Mouse (Mus musculus) frontal cortex, postnatal 25 days (tissue): ENCODE data around the gene Serpina9.

Experiments
- DNase-seq, 2 experiments: peaks; one replicate each; pipeline ENCODE4 v3.0.0; 2022; ENCODE audit warnings: low spot score in 2 of 2

Serpina9 gene

DNA sequence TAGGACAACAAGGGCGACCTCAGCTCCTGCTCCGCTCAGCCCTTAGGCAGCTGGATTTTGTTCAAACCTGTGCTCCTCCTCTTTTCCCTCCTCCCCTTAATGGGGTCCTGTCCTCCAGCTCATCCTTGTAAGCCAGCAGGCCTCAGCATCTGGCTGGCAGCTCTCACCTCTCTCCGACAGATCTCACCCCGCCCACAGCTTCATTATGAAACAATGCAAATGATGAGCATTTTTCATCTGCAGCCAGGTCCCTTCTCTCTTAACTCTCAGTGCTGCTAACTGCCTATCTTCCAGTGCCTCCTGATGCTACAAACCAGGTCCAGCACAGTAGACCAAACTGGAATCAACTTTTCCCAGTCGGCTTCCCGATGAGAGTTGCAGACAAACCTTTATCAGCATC lies at the start of gene Serpina9:
Gene Serpina9 (minus strand): TSS at position 136 of the 400 bp plus-strand sequence.
- DNase-seq = no peak

DNA sequence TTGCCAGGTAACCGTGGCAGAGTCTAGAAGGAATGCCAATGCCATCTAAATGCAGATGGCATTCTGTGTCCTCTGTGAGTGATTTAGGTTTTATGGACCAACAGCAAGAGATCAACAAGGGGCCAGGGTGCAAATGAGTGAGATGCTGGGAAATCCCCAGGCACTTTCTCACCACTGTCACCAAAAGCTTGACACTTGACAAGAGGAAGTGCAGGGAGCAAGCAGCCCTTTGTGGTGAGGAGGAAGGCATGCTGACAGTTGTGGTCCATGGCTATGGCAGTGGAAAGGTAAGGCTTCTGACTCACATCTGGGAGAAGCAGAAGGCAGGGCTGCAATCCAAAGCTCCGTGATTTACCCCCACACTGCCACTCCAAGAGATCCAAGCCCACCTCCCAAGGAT lies 48.3 kb upstream of the Serpina9 start:
- no peak for DNase-seq

DNA sequence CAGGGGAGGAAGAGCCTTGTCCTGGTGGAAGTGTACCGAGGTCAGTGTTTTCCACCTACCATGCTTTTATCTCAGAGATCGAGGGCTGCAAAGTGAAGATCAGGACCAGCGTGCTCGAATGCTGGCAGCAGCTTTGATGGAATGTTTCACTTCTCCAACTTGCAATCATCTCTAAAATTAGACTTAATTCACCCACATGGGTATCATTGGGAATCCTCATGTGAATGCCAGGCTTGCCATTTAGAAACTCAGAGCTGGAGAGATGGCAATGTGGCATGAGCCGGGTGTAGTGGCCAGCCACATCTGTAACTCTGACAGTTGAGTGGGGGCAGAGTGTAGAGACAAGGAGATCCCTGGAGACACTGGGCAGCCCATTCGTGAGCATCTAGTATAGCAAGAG lies 46.6 kb upstream of the Serpina9 start:
- DNase-seq = no peak

DNA sequence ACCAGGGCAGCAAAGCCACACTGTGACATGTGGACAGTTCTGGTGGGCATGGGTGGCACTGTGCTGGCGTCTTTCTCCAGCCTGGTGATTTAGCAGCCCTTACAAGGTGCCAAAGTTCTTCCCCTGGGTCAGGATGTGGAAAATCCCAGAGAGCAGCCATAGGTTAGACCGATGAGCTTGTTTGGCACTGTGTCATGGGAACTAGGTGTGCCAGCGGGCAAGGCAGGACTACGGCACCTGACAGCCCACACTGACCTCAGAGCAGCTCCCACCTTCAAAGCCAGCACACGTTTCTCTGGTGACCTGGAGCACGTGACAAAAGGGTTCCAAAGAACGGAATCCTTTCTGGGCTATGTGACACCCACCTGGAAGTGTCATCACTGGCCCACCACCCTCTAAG lies 44.0 kb upstream of the Serpina9 start:
- DNase-seq = no peak

- DNase-seq = peak; percentile 42 to 50
Observed at GRCm38 (mm10) chr12:104057050-104057449, 43.5 kb upstream of the Serpina9 start.

GRCm38 (mm10) chr12:104055755-104056154 lies 42.2 kb upstream of the Serpina9 start:
- DNase-seq = no peak

- no peak for DNase-seq
Observed at GRCm38 (mm10) chr12:104053995-104054394, 40.4 kb upstream of the Serpina9 start.

GRCm38 (mm10) chr12:104045713-104046112 lies 32.2 kb upstream of the Serpina9 start:
- no peak for DNase-seq

DNA sequence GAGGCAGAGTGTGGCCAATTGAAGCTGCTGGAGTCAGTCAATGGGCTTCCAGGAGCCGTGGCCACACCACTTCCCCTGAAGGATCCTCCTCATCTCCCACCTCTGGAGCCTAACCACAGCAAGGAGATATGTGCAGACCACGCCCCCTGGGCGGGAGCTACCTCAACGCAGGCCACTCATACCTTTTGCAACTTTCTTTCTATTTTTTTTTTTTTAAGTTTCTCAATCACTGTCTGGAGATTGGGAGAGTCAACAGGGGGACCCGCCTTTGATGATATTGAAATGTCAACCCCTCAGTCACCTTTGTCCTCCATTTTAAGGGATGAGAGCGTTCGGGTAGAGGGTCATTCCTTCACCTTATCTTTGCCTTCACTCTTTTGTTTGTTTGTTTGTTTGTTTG lies 30.8 kb upstream of the Serpina9 start, which contains the start of gene Serpina12:
Gene Serpina12 (minus strand): TSS at position 101 of the 400 bp plus-strand sequence.
- no peak for DNase-seq

- no peak for DNase-seq
Observed at GRCm38 (mm10) chr12:104042753-104043152, 29.2 kb upstream of the Serpina9 start.

DNA sequence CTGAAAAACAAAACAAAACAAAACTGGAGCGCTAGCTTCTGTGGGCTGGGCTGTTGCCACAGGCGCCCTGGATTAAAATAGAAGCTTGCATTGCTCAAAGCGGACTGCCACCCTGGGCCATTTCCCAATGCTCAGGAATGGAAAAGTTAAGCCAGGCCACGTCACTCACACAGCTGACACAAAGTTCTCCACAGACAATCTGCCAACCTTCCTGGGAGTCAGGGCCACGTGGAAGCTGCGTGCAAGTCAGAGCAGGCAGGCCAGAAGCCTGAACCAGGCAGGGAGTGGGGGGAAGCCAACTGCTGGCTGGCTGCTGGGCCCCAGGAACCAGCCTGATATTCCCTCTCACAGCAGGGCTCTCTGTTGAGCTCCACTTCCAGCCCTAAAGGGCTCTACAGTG lies 27.8 kb upstream of the Serpina9 start:
- DNase-seq = no peak

DNA sequence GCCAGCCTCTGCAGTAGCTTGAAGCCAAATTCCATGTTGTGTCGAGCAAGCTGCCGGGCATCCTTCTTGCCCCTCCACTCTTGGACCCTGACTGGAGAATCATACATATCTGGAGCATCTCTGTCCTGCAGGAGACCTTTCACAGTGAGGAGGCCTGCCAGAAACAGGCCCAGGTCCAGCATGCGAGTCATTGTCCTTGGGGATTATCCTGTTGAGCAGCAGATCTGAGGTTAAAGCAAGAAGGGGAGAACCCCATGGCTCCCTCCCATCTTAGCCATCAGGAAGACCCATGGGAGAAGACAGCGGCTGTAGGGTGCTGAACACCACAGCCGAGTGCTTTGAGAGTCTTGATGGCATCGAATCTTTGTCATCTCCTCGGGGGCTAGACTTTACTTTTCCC lies 24.6 kb upstream of the Serpina9 start:
- no peak for DNase-seq

- DNase-seq = no peak
Observed at GRCm38 (mm10) chr12:104033752-104034151, 20.2 kb upstream of the Serpina9 start.

DNA sequence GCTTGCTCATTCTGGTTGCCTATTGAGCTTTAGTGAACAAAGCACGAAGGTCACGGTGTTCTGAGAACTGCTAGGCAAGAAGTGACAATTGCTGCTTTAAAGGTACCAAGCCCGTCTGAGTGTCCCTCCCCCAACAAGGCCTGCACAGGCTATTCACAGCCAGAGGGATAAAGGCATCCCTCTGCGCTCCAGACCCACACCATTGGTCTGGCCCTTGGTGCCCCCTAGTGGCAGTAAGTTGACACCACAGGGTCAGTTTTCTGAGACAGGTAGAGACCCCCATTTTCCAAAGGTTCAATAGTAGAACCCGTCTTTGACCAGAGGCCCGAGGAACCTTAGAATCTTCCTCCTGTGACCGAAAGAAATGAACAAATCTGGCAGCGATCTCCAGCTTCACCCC lies 16.4 kb upstream of the Serpina9 start:
- no peak for DNase-seq

- DNase-seq = no peak
Observed at GRCm38 (mm10) chr12:104015280-104015679, 1.7 kb upstream of the Serpina9 start.

DNA sequence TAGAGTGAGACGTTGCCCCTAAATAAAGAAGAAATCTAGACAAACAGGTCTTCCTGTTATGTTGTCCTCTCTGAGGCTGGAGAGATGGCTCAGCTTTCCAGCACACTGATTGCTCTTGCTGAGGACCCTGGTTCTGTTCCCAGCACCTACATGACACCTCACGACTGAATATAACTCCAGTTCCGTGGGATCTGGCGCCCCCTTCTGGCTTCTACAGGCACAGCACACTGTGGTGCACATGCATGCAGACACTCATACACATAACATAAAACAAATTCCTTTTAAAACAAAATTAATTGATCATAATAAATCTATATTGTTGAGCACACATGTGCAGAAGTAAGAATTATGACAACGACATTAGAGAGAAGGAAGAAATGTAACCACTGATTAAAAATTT lies 8.9 kb downstream of the Serpina9 start:
- DNase-seq = no peak

GRCm38 (mm10) chr12:104003238-104003612 lies 10.3 kb downstream of the Serpina9 start:
- no peak for DNase-seq

DNA sequence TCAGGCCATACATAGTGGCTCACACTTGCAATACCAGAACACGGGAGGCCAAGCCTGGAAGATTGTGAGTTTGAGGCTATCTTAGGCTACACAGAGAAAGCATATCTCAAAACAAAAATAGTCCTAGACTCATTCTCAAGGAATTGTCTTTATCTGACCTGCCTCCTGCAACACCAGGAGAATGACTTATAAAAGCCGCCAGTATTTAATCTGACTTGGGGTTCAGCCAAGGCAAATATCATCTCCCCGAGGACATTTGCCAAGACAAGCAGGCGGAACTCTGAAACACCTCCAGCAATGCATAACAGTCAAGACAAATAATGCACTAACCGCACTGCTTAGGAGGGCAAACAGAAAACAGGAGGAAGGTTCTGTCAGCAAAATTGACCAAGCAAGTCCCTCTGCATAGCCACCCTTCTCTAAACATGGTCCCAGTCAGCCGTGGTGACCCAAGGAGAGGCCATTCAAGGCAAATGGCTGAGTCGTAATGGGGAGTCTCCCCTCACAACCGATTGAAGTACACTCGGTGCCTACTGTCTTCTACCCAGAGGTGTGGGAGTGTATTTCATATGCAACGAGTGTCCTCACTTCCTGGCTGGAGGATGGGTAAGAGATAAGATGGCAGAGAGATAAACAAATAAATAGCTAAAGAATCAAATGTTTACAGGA lies 10.9 kb downstream of the Serpina9 start:
- DNase-seq = no peak

DNA sequence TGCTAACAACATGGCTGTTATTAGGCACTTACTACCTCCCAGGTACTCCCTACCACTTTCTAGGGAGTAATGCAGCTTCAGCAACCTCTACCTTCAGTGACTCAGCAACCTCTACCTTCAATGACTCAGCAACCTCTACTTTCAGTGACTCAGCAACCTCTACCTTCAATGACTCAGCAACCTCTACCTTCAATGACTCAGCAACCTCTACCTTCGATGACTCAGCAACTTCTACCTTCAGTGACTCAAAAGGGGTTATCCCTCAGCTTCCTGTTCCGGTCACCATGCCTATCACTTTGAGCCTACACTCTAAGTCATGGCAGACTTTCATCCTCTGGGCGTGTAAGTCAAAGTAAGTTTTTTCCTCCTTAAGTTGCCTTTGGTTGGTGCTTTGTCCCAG lies 13.0 kb downstream of the Serpina9 start:
- DNase-seq = no peak

- DNase-seq = no peak
Observed at GRCm38 (mm10) chr12:103999611-104000010, 13.9 kb downstream of the Serpina9 start.

- no peak for DNase-seq
Observed at GRCm38 (mm10) chr12:103996513-103996912, 17.0 kb downstream of the Serpina9 start.

DNA sequence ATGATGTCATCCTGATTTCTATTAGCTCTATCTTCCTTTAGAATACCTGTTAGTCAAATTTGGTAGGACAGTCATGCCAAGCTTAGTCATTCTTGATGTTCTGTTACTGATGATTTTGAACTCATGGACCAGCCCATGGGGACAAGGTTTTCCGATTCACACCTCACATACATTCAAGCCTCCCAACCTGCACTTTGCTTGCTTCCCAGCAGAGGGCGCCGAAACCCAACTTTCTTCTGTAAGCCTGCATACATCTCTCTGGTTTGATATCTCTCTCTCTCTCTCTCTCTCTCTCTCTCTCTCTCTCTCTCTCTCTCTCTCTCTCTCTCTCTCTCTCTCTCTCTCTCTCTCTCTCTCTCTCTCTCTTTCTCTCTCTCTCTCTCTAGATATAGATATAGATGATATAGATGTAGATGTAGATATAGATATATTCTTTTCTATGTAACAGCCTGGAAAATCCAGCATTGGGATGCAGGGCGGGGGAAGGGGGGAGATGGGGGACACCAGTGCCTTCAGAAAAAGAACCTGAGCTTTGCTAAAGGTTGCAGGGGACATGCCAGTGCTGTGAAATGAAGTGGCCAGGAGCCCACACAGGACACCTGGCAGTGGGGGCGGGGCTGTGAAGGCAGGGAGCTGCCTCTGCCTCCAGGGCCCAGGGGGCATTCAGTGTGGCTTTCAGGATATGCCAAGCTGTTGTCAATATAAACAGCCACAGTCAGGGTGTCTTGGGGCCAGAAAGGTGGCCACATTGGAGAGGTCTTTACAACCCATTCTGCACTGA lies 18.1 kb downstream of the Serpina9 start:
- peak; percentile 74 to 82 for DNase-seq

GRCm38 (mm10) chr12:103992945-103993344 lies 20.6 kb downstream of the Serpina9 start:
- peak in 1 of 2 experiments; percentile 33 for DNase-seq
